Mouse (Mus musculus) left cerebral cortex, postnatal 4 days (tissue): ENCODE measurements at regions not wholly inside any gene's neighbourhood (a gene's known extent, or its start where the extent isn't known, plus 50 kb on each side); places are given as distances from the start of the nearest gene placed in this dataset.

ENCODE experiments used
- DNase-seq: peaks from one replicate; pipeline ENCODE4 v3.0.0-alpha.2; 2022
- intact Hi-C: fragments of 180-260 bp; cut with DNase I; formaldehyde crosslinking; loops from one replicate; pipeline ENCODE4 v1.15.1; 2025

DNA sequence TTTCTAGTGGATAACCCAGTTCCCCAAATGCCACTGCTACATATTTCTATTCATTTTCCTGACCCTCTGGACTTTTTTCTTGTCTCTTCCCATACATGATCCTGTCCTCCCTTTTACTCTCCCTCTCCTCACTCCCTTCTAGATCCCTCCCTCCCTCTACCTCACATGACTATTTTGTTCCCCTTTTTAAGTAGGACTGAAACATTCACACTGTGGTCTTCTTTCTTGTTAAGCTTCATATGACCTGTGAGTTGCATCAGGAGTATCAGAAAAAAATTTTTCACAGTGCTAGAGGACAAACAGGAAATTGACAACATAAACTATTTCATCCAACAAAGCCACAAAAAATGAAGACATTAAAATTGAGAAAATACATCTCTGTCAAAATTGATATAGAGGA, 797.5 kb downstream of the Ndufa4 start:
- intact Hi-C loops = no loop called here
- no peak for DNase-seq

DNA sequence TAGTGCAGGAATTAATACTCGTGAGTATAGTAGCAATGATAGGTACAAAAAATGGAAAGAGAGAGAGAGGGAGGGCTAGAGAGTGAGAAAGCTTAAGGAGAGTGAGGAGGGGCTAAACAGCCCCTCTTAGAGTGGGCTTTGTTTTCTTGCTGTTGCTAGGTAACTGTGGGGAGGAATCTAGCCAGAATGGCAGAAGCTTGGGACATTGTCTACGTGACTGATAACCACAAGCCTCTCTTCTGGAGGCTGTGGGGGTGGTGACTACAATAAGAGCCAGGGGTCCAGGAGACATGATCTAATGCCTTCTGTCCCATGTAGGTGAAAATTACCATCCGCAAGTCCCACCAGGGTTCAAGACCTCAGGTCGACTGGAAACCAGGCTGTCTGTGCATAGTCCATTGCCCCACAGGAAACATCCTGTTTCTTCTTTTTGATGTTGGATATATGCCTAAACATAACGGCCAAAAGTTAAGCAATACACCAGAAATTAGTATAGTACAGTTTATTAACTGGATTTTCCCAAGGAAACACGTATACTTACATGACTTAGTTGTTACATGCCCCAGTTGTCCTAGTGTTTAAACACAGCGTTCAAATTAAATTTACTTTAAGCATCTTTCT, 798.8 kb downstream of the Ndufa4 start:
- DNase-seq = no peak
- intact Hi-C loops = no loop called here

DNA sequence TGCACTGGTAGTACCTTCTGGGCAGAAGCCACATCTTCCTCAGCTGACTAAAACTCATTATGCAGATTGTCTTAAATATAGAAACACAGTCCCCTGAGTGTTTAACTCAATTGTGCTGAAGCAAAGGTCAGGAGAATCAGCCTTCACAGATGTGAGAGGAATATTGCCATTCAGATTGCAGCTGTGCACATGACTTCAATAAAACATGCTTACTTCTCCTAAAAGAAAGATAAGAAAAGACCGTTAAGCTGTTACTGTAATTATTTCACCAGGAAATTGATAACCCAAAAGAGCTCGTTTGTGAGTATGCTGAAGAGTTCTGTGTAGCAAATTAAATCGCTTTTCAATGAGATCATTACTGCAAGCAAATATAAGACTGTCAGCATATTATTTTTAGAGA, 803.9 kb downstream of the Ndufa4 start:
- no peak for DNase-seq

DNA sequence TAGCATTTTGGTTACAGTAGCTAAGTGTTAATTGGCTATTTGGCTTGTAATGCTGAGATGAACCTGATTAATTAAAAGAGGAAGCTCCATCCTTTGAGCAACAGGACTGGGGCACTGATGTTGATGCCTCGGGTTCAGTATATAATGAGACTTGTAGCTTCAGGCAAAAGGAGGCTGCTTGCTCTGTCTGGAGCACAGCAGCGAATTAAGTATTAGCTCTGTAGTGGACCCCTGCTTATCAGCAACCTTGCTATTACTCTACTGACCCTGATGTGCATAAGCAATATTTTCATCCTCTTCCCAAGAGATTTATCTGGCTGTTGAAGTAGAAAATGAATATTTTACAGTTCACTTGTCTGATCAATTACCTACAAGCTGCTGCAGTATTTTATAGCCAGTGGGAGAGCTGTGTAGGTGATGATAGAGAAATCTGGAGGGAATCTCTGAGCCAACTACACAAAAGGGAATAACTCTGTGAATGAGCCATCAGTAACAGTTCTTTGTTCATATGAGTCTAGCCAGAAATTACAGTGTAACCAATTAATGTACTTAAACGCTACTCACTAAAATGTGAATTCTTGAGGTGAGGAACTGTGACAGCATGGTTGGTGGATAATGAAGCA, 846.2 kb downstream of the Ndufa4 start:
- peak; percentile 5 for DNase-seq

More for the DNA sequence above, 803.9 kb downstream of the Ndufa4 start:
- intact Hi-C loops = no loop called here

More for the DNA sequence above, 846.2 kb downstream of the Ndufa4 start:
- intact Hi-C loops = no loop called here
